ENCODE assay signal across 19 mouse cellular contexts in genomic region chrX:142898295-142898887, GRCm38 (mm10).
DNase-seq lines count a peak whose midpoint lies in the region; ATAC-seq and TF ChIP-seq lines count a peak whose summit lies in the region.
"Had no signal": no experiment of that assay in that cellular context is flagged by ENCODE, and none has a peak within 500 bp of the region (broad histone marks: within the 10 kb centered on the region; RNA-seq: fewer than 3 reads in every experiment).

No protein-coding gene starts in this region.

- TF ChIP-seq CTCF in C2C12 (IDR thresholded peaks at IDR 0.05; ENCODE audit: control insufficient read depth, insufficient read depth, insufficient read length) (no peak), Patski (IDR thresholded peaks at IDR 0.05) (no peak)

- in situ Hi-C loops in Patski (cut with MboI; ENCODE audit: low pct_unique_long_range_greater_than_20kb) = no loop called here

- POLR2A ChIA-PET in Patski (lab: Charles Lee) = no interaction called here

- peaks cover 29% of the 10 kb centered on the region for H3K79me2 ChIP-seq in C2C12 (ENCODE audit: control insufficient read depth, insufficient read depth)

- no peaks in the 10 kb centered on the region for H3K36me3 ChIP-seq in C2C12 (ENCODE audit: control insufficient read depth, insufficient read depth)
- H3K36me3 ChIP-seq: embryonic facial prominence, embryonic 12.5 days; heart, embryonic 12.5 days; hindbrain, embryonic 10.5 days had no signal

- peak; percentile 73 for DNase-seq in 3T3-L1 (ENCODE audit: low read depth, low spot score)
- DNase-seq in Patski (ENCODE audit: low read depth, low spot score) = no peak
- peak; percentile 9 for DNase-seq in induced T-regulatory cell, adult 2 months (ENCODE audit: low read depth)
- DNase-seq in ovary, postnatal 14 days (ENCODE audit: low spot score) = no peak
- DNase-seq in retina, embryonic 14.5 days (ENCODE audit: low spot score) = no peak
- DNase-seq: cerebellum, adult 11 months; cerebellum, adult 8-10 months; cerebellum, postnatal 14 days; embryo, embryonic 11 days; forebrain, postnatal 0 days; gastrocnemius, adult 2 months; gastrocnemius, postnatal 25 days had no signal

- ATAC-seq in Patski = peak; percentile 18
- no peak for ATAC-seq in megakaryocyte progenitor cell, adult 5-6 weeks (replicated peaks; ENCODE audit: poor library complexity)
- ATAC-seq: forebrain, embryonic 13.5 days; forebrain, postnatal 0 days; intestine, embryonic 16.5 days had no signal

- H3K79me3 ChIP-seq in C2C12 (ENCODE audit: low read depth) = peaks cover 31% of the 10 kb centered on the region

- CTCF ChIA-PET in Patski (lab: Charles Lee) = no interaction called here

- H3K27me3 ChIP-seq in C2C12 (ENCODE audit: control insufficient read depth, insufficient read depth, insufficient read length) (no peaks in the 10 kb centered on the region), Patski (peaks cover 36% of the 10 kb centered on the region)
- H3K27me3 ChIP-seq: forebrain, embryonic 13.5 days; heart, embryonic 12.5 days had no signal

- H3ac ChIP-seq in C2C12 (ENCODE audit: control insufficient read depth, insufficient read length, low read depth) = no peak overlapping the region

- H3K4me3 ChIP-seq in C2C12 (ENCODE audit: insufficient read depth, poor library complexity, severe bottlenecking) = no peak overlapping the region
- H3K4me3 ChIP-seq: embryonic facial prominence, embryonic 12.5 days; forebrain, embryonic 13.5 days; gastrocnemius, adult 2 months; heart, embryonic 12.5 days; hindbrain, embryonic 10.5 days had no signal

TF ChIP-seq in C2C12, 6 proteins besides CTCF, POLR2A, EP300 and RAD21:
- TF ChIP-seq MAX (IDR thresholded peaks at IDR 0.05) (peak; percentile 33), CEBPB (IDR thresholded peaks at IDR 0.05; ENCODE audit: low read depth) (no peak), USF1 (IDR thresholded peaks at IDR 0.05; ENCODE audit: low read depth) (no peak), MYOG (IDR thresholded peaks at IDR 0.05; ENCODE audit: control insufficient read depth, extremely low read depth, insufficient read length) (no peak), FOSL1 (IDR thresholded peaks at IDR 0.05; ENCODE audit: insufficient read depth, low read length, poor library complexity, severe bottlenecking) (peak; percentile 21)

Comparison
In these comparisons a context has a peak if more than half of its experiments do, and no peak if none do; other contexts are left out.
1. DNase-seq: peak in 3T3-L1 (single experiment) and induced T-regulatory cell, adult 2 months (single experiment); none in Patski (single experiment), ovary, postnatal 14 days (single experiment) and retina, embryonic 14.5 days (single experiment).